Mouse (Mus musculus): ENCODE data around the gene Plekhg3.

The Plekhg3 gene

DNA sequence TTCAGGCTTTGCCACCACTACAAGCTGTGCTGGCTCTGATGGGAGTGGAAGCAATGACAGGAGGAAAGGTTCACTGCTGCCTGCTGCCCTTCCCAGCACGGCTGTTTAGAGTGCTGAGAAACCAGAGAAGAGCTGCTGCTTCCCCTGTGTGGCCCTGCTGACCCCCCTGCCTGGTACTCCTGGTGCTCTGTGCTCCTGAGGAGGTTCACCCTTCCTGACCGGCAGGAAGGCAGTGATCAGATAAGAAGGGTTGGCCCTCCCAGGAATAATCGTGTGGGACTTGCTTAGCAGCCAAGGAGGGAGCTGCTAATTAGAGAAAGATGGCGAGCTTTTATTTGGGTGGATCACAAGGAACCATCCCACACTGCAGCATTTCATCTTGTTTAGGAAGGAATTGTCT lies 15.8 kb upstream of the Plekhg3 start:
- CTCF ChIA-PET = interaction anchor here in 2 of 4 experiments (0.6 to 1.5 kb wide), 5 partner anchors 19 to 77 kb away, joined by 3 to 7 read pairs (median 3); no protein-coding TSS in a partner anchor
- POLR2A ChIA-PET = interaction anchor here in 3 of 4 experiments (1.0 to 1.4 kb wide), 3 partner anchors 12 to 250 kb away, joined by 3 to 7 read pairs (median 4); partner anchors contain the start of genes Churc1 (in 1 of the 3) and Fntb (in 1 of the 3)

DNA sequence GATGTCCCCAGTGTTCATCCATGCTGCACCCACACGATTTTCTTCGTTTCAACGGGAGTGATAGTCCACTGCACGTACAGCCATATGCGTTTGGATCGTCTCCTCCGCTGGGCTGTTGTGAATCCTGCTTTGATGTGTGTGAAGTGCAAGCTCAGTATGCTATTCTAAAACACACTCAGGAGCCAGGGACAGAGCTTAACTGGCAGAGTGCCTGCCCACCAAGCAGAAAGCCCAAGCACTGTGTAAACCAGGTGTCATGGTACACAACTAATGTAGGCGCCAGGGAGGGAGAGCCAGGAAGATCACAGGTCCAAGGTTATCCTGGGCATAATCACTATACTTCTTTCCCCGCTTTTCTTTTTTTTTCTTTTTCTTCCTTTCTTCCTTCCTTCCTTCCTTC lies 12.7 kb upstream of the Plekhg3 start:
- ChIA-PET POLR2A (interaction anchor here in 3 of 4 experiments (0.6 to 0.9 kb wide), 4 partner anchors 119 to 1028 kb away, joined by 3 to 4 read pairs (median 3); no protein-coding TSS in a partner anchor), CTCF (interaction anchor here in 2 of 4 experiments (0.6 kb wide), 2 partner anchors 14 to 74 kb away, joined by 3 to 10 read pairs; no protein-coding TSS in a partner anchor)

DNA sequence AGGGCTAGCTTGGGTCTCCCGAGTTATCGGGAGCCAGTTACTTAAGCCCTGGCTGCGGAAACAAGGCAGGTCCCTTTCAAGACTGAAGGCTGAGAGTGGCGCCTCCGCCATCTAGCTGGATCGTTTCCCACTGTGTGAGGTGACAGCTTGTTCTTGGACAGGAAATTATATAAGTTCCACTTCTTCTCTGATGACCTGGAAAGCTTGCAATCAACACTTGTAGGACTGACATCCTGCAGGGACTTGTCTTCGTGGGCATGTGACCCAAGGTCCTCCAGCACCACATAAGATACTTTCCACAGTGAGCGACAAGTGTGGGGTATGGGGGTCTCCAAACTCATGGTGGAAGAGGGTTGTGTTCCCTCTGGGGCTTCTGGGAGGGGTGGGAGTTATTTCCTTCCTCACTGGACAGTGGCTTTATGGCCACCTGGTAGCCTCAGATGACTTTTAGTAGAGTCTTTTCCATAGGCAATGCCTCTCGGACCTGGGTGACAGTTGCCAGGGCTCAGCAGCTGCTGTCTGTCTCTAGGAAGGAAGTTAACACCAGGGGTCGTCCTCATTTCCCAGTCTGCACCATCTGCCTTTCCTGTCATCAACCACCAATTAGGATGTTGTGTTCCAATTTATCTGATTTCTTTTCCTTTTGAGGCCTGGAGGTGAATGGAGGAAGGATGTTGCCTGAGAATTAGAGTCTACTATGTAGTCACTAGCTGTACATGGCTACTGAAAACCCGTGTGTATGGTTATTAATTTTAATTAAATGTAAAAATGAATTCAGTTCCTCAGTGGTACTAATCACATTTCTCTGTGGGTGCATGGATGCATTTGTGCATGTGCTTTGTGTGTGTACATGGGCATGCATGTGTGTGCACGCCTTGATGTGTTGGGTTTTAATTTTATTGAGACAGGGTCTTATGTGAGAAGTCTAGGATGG lies 11.5 kb upstream of the Plekhg3 start:
- CTCF ChIA-PET = interaction anchor here in 3 of 4 experiments (0.6 to 1.4 kb wide), 6 partner anchors 34 to 695 kb away, joined by 3 to 10 read pairs (median 4); no protein-coding TSS in a partner anchor
- POLR2A ChIA-PET = interaction anchor here in 1 of 4 experiments (0.6 to 0.9 kb wide), 3 partner anchors 13 to 299 kb away, joined by 3 to 4 read pairs (median 3); no protein-coding TSS in a partner anchor

DNA sequence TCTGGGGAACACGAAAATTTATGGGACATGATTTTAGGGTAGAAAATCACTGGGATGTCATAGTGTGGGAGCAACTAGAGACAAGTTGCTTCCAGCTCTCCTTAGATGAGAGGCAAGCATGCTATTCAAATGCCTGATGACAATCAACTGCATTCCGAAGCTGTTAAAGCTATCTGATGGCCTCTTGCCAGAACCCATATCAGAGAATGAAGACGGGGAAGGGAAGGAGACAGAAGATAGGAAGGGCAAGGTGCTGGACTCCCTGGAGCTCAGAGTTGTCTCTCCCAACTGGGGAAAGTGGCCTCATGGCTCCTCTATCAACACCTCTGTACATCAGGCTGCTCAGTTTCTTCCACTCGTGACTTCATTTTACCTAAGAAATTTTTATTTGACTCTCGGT lies 7.0 kb upstream of the Plekhg3 start:
- ChIA-PET POLR2A (interaction anchor here in 3 of 4 experiments (0.7 to 1.8 kb wide), 5 partner anchors 14 to 33 kb away, joined by 3 to 5 read pairs (median 3); no protein-coding TSS in a partner anchor), CTCF (no interaction called here)

DNA sequence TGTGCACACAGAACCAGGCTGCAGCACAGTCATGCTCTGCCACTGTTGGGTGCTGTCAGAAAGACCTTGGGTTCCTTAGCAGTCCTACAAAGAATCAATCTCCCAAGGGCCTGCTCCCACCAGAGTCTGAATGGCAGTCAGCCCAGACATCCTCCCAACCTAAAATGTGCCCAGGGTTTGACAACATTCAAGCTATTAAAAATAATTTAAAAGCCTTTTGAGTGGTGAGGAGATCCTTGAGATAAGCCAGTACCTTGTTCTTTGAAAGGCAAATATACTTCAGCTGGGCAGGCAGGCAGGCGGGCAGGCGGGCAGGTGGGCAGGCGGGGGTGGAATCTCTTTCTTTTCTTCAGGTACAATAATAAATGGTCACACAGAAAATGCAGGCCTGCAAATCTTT lies 5.8 kb upstream of the Plekhg3 start:
- POLR2A ChIA-PET = interaction anchor here in 3 of 4 experiments (0.6 to 1.8 kb wide), 3 partner anchors 12 to 71 kb away, joined by 4 to 5 read pairs (median 4); no protein-coding TSS in a partner anchor
- CTCF ChIA-PET = interaction anchor here in 1 of 4 experiments (1.4 kb wide), 1 partner anchor 29 kb away, joined by 5 read pairs; no protein-coding TSS in a partner anchor

DNA sequence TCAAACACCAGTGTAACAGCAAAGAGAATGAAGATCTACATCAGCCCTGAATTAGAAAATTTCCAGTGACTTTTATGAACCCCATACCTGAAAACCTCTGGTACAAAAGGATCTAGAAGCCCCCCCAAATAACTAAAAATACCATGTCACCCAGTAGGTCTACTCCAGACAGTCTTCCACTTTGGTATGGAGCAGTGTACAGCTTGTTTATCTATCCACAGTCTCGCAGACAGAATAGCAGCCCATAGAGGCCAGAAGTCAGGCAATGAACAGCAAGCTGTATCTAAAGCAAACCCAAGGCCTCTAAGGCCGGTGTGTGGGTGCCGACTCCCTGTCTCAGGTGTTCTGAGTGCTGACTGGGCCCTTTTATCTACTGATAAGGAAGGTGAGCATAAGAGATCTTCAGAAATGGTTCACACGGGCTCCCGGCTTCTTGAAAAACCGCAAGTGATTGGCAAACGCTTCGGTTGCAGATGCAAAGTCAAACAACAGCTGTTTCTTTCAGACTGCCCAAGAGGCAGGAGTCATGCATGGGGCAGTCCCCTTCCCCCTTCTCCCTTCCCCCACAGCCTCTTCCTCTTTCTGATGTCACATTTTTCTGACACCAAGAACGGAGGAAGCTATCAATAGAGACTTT lies 3.3 kb upstream of the Plekhg3 start:
- CTCF ChIA-PET = interaction anchor here in 1 of 4 experiments (0.5 kb wide), 1 partner anchor 57 kb away, joined by 4 read pairs; no protein-coding TSS in a partner anchor
- POLR2A ChIA-PET = interaction anchor here in 2 of 4 experiments (0.6 to 7.7 kb wide), 5 partner anchors 13 to 958 kb away, joined by 3 to 83 read pairs (median 5); no protein-coding TSS in a partner anchor

DNA sequence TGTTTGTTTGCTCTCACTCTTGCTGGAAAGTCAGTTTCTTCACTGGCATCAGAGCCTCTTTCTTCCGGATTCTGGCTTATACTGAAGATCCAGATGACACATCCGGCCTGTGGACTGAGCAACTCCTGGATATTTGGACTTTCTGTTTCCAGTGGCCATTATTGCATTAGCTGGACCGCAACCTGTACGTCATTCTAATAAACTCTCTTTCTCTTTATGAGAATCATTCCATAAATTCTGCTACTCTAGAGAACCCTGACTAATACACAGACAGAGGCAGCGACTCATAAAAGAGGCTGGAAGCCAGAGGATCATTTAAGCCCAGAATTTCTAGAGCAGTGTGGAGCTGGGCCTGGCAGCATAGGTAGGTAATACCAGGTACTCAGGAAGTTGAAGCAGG lies 1.9 kb upstream of the Plekhg3 start:
- ChIA-PET POLR2A (interaction anchor here in 3 of 4 experiments (0.6 to 7.7 kb wide), 3 partner anchors 14 to 57 kb away, joined by 3 to 83 read pairs (median 3); no protein-coding TSS in a partner anchor), CTCF (interaction anchor here in 1 of 4 experiments (0.6 kb wide), 1 partner anchor 355 kb away, joined by 3 read pairs; no protein-coding TSS in a partner anchor)

DNA sequence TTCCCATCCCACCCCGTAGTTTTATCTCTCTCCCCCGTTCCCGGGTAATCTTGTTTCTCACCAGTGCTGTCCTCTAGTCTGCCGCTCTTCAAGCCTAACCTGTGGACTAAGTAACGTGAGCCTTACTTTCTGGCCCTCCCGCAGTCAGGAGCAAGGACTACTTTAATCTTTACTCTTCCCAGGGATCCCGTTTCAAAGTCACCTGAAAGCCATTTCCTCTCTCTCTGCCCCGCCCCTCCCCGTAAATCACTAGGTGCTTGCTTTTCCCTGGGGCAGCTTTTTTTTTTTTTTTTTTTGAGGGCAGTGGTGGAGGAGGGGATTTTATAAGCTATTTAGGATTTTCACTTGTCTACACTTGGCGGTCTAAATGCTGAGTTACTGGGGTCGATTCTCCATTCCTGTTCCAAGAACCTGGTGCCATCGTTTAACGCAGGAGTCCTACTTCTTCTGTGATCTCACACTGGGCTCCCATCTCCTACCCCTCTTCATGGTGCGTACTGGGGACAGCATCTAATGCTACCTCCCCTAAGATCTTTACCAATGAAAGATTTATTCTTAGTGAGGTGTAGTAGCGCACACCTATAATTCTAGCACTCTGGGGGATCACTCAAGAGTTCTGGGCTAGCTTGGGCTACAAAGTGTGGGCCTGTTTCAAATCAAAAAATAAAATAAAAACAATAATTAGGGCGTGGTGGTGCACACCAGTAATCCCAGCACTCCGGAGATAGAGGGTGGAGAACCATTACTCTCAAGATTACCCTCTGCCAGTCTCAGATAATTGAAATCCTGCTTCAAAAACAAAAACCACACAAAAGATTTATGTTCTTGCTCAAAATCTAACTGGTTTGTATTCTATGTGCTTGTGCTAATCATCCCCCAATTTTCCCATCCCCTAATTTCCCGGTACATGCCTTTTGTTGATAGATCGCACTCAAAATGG lies 1.6 kb downstream of the Plekhg3 start:
- ChIA-PET CTCF (interaction anchor here in 3 of 4 experiments (0.6 to 1.0 kb wide), 5 partner anchors 18 to 165 kb away, joined by 3 to 5 read pairs (median 3); no protein-coding TSS in a partner anchor), POLR2A (interaction anchor here (0.5 to 7.7 kb wide), 20 partner anchors 9 to 1857 kb away, joined by 3 to 83 read pairs (median 4); partner anchors contain the start of genes Hspa2 (in 1 of the 4) and Wdr89 (in 1 of the 4))

DNA sequence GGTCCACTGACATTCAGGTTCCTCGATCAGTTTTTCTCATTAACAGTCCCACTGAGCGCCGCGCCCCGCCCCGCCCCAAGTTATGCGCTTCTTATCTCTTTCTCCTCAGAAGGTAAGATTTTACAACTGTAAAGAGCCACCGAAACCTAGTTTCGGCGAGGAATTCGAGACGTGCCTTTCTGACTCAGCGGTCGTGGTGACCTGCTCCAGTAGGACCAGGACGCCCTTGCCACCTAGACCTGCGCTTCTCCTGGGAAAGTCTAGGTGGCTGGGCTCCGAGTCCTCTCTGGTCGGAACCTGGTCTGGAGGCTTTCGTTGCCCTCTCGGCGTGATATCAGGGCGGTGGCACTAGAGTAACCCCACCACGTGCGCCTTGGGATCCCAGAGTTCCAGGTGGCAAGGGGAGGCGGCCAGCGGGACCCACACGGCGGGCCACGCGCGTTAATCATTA lies 2.3 kb downstream of the Plekhg3 start:
- ChIA-PET CTCF (interaction anchor here in 2 of 4 experiments (0.9 to 1.0 kb wide), 2 partner anchors 17 to 57 kb away, joined by 3 read pairs; no protein-coding TSS in a partner anchor), POLR2A (interaction anchor here in 3 of 4 experiments (1.3 to 7.7 kb wide), 8 partner anchors 15 to 304 kb away, joined by 3 to 83 read pairs (median 6); no protein-coding TSS in a partner anchor)

DNA sequence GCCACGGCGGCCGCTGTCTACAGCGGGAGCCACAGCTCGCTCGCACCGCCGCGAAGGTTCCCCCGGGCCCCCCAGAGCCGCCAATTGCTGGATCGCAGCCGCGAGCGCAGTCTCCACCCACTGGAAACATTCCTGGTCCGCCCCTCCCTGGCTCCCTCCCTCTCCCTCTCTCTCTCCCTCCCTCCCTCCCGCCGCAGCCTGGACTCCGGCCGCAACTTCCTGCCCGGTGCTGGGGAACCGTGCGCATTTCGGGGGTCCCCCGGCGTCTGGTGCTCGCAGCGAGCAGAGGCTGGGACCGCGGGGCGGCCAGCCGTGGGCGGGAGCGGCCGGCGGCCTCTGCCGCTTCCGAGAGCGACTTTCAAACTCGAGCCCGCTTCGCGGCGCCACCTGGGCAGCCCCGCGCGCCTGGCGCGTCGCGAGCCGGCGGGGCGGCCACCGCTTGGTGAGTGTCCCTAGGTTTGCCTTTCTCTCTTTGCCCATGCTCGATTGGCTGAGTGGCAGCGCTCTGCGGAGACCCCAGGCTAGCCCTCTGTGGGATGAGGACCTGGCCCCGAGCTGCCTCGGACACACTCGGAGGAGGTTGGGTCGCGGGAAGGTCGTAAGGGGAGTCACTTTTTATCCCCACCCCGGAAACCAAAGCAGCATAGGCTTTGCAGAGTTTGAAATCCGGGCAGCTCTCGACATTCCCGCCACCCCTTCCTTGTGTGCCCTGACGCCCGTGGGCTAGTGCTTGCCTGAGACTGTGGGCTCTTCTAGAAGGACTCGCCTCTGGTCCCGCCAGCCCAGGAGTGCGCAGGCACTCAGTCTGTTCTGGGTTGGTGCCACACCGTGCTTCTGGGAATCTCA lies 2.9 kb downstream of the Plekhg3 start:
- ChIA-PET CTCF (interaction anchor here in 2 of 4 experiments (0.9 to 1.0 kb wide), 3 partner anchors 16 to 56 kb away, joined by 3 to 5 read pairs (median 3); no protein-coding TSS in a partner anchor), POLR2A (interaction anchor here (0.7 to 7.7 kb wide), 15 partner anchors 9 to 304 kb away, joined by 3 to 83 read pairs (median 4); no protein-coding TSS in a partner anchor)

DNA sequence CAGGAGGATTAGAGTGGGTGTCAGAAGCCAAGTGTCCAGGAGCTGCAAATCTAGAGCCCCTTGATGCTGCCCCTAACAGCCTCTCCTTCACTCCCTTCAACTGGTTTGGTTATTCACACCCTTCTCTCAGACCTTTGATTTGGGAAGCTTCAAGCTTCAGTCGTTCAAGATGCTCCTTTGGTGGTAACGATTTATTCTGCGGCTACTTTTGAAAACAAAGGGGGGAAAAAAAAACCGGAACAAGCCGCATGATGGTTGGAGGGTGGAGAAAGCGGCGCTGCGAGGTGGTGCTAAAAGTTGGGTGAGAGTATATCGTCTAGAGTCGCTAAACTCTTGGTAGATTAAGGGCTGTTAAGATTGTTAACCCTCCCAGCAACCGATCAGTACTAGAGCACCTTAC lies 3.5 kb downstream of the Plekhg3 start:
- CTCF ChIA-PET = interaction anchor here in 1 of 4 experiments (1.0 kb wide), 1 partner anchor 38 kb away, joined by 5 read pairs; no protein-coding TSS in a partner anchor
- POLR2A ChIA-PET = interaction anchor here (0.7 to 7.7 kb wide), 15 partner anchors 8 to 303 kb away, joined by 3 to 83 read pairs (median 4); no protein-coding TSS in a partner anchor

DNA sequence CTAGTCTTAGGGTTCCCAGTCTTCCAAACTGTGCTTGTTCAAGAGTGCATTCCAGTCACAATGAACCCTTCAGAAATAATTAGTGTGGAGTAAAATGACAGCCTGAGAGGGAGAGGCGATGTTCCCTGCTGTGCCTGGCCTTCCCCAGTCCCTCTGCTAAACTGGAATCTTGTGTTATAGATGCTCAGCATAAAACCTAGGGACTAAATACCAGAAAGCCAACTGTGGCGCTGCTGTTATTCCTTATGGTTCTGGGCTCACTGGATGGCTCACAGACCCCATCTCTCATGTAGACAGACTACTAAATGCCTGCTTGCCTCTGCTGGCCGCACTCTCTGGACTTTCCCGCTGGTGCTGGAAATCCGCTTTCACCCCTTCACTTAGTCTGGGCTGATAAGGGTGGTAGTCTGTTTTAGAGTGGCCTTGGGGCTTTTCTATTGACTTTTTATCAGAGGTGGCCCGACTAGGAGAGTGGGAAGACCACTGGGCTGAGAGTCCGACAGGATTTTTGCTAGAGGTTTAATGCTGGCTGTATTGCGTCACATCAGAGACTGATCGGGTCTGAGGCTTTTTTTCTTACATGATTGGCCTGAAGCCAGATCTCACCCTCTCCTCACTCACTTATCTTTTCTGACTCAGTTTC lies 4.1 kb downstream of the Plekhg3 start:
- CTCF ChIA-PET = no interaction called here
- POLR2A ChIA-PET = interaction anchor here in 3 of 4 experiments (0.8 to 7.7 kb wide), 9 partner anchors 8 to 302 kb away, joined by 3 to 83 read pairs (median 5); no protein-coding TSS in a partner anchor

DNA sequence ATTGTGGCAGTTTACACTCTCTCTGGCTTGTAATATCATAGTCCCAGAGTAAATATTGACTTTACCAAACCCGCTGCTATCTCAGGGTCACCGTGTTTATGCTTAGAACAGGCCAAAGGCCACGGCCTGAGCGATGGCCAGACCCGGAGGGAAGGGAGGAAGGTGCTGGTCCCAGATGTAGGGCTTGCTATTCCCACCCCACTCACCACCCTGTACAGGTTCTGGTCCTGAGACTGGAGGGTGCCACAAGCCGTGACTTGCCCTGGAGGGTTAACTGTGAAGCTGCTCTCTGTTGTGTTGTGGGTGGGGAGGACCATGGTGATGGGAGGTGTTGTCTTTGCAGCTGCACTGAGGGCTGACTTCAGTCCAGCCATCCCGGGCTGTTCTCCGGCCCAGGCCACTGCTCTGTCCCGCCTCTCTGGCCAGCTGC lies 4.8 kb downstream of the Plekhg3 start:
- POLR2A ChIA-PET = interaction anchor here in 2 of 4 experiments (0.6 to 4.7 kb wide), 5 partner anchors 13 to 159 kb away, joined by 3 to 52 read pairs (median 4); no protein-coding TSS in a partner anchor
- CTCF ChIA-PET = no interaction called here

DNA sequence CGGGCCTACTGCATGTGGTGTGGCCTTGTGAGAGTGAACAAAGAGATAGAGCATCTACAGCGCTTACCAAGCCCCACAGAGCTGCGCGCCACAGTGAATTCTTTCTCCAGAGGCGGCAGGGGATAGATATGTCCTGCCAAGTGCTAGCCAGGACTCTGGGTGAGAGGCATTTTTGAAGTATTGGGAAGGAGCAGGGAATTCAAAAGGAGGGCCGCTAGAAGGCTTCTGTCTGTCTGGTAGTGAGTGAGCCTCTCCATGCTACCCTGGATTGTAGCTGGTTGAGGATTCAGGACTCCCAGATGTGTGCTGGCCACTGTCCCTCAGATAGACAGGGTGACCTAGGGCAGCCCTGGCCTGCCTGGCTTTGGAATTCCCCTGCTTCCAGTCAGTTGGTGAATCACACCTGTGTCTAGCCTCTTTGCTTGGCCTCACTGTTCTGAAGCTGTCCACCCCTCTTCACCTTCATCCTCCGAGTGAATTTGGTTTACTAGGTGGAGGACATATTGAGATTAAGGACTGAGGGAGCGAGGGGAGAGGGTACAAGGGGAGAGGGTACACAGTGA lies 6.0 kb downstream of the Plekhg3 start:
- CTCF ChIA-PET = interaction anchor here (0.6 to 0.7 kb wide), 5 partner anchors 12 to 158 kb away, joined by 3 to 5 read pairs (median 3); no protein-coding TSS in a partner anchor
- POLR2A ChIA-PET = interaction anchor here (0.6 to 4.7 kb wide), 11 partner anchors 8 to 300 kb away, joined by 3 to 52 read pairs (median 3); no protein-coding TSS in a partner anchor

DNA sequence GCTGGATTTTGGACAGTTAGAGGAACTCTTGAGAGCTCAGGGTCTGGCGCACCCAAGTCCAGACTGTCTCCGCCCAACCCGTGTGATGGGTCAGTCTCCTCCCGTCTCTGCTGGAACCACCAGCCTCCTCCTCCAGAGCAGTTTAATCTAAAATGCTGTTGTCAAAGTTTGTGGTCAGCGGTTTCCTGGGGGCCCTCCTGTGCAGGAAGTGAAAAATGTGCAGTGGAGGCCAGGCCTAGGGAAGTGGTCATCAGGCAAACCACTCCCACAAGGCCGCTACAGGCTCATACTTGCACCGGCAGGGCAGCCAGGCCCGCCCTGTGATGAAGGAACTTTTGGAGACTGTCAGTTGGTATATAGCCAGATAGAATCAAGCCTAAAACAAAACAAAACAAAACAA lies 6.7 kb downstream of the Plekhg3 start:
- CTCF ChIA-PET = interaction anchor here in 1 of 4 experiments (0.7 kb wide), 1 partner anchor 42 kb away, joined by 3 read pairs; no protein-coding TSS in a partner anchor
- POLR2A ChIA-PET = interaction anchor here (0.6 to 4.7 kb wide), 9 partner anchors 9 to 37 kb away, joined by 3 to 52 read pairs (median 4); no protein-coding TSS in a partner anchor
